Mouse (Mus musculus) stomach, postnatal 0 days (tissue): ENCODE results near the gene Tmem213. TPM values are rescaled to one million over a fixed set of nuclear protein-coding genes. Genes with fewer than 3 reads are reported as not detected.

Experiments used
- ATAC-seq: fragments of 200-750 bp; cut with Nextera tagmentation; 2 replicates; pipeline ENCODE4 v1.8.0; 2017; ENCODE audit not compliant: low FRiP score, low TSS enrichment
- DNase-seq: peaks from one replicate; pipeline ENCODE4 v3.0.0-alpha.2; 2016; ENCODE audit warnings: low spot score
- H3K27ac ChIP-seq: fragments of 300-500 bp; sonication (generic); replicated peaks from 2 replicates; pipeline ENCODE4 v1.5.1; 2014; ENCODE audit warnings: mild to moderate bottlenecking, control low read depth
- H3K27me3 ChIP-seq: fragments of 300-500 bp; sonication (generic); 2 replicates; pipeline ENCODE4 v1.6.1; 2014; ENCODE audit warnings: low read length; ENCODE audit not compliant: control insufficient read depth, insufficient read depth
- H3K36me3 ChIP-seq: fragments of 300-500 bp; sonication (generic); 2 replicates; pipeline ENCODE4 v1.6.1; 2014; ENCODE audit warnings: low read length, mixed read lengths; ENCODE audit not compliant: control insufficient read depth, insufficient read depth
- H3K4me1 ChIP-seq: fragments of 300-500 bp; sonication (generic); replicated peaks from 2 replicates; pipeline ENCODE4 v1.6.1; 2014; ENCODE audit warnings: antibody characterized with exemption; ENCODE audit not compliant: control insufficient read depth, insufficient read depth
- H3K4me2 ChIP-seq: fragments of 300-500 bp; sonication (generic); replicated peaks from 2 replicates; pipeline ENCODE4 v1.6.1; 2014; ENCODE audit warnings: low read depth, mild to moderate bottlenecking, control low read depth, moderate library complexity
- H3K4me3 ChIP-seq: fragments of 300-500 bp; sonication (generic); 2 replicates; pipeline ENCODE4 v1.5.1; 2014; ENCODE audit warnings: low read depth, low read length, control low read depth
- H3K9ac ChIP-seq: fragments of 300-500 bp; sonication (generic); 2 replicates; pipeline ENCODE4 v1.6.1; 2014; ENCODE audit warnings: mild to moderate bottlenecking, low read length, control low read depth, mixed read lengths
- H3K9me3 ChIP-seq: fragments of 300-500 bp; sonication (generic); 2 replicates; pipeline ENCODE4 v1.6.1; 2016; ENCODE audit warnings: low read length; ENCODE audit not compliant: control insufficient read depth
- CTCF ChIP-seq: IDR thresholded peaks from 2 replicates; pipeline ENCODE4 v1.5.1; 2016; ENCODE audit warnings: antibody characterized with exemption, low read depth, mild to moderate bottlenecking, moderate library complexity
- EP300 ChIP-seq: optimal IDR thresholded peaks from 2 replicates; pipeline ENCODE3; 2016; ENCODE audit warnings: antibody characterized with exemption
- WGBS: fragments of 180-500 bp; shearing (Covaris S2); extraction: QIAGEN DNeasy Blood & Tissue Kit; methylation state at CpG from one replicate; pipeline ENCODE4 v1.1.7; 2014; 5-methylcytosine and 5-hydroxymethylcytosine counted together
- polyA plus RNA-seq: library from polyadenylated mRNA; unstranded; fragments of >200 nt; fragmentation: Nextera tagmentation; extraction: Ambion mirVana; gene quantifications from 2 replicates; pipeline ENCODE4 v1.2.1, GENCODE M21; 2015

Tmem213 gene
- polyA plus RNA-seq, 1 experiment from 2014 or later = 3.0 TPM

DNA sequence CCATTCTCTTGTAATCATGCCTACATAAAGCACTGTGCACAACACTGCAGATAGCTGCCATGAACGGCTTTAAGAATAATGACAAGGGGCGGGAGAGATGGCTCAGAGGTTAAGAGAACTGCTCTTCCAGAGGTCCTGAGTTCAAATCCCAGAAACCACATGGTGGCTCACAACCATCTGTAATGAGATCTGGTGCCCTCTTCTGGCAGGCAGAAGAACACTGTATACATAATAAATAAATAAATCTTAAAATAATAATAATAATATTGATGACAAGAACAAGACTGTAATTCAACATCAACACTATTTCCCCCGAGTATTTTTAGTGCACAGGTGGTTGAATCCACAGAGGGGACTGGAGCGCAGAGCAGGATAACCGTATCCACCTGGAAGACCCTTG lies 47.1 kb downstream of the Tmem213 start:
- no peaks in the 10 kb centered on the region for H3K9me3 ChIP-seq
- H3K9ac ChIP-seq = no peak overlapping the region
- no peaks in the 10 kb centered on the region for H3K36me3 ChIP-seq
- H3K4me3 ChIP-seq = no peak overlapping the region
- H3K27ac ChIP-seq = no peak overlapping the region
- no peak overlapping the region for H3K4me2 ChIP-seq
- no peak for DNase-seq
- 92% methylated on average over 5 of the region's 5 CpGs for WGBS
- no peaks in the 10 kb centered on the region for H3K4me1 ChIP-seq
- no peaks in the 10 kb centered on the region for H3K27me3 ChIP-seq
- no peak for TF ChIP-seq EP300
- TF ChIP-seq CTCF = peak; percentile 53
- ATAC-seq = no peak

DNA sequence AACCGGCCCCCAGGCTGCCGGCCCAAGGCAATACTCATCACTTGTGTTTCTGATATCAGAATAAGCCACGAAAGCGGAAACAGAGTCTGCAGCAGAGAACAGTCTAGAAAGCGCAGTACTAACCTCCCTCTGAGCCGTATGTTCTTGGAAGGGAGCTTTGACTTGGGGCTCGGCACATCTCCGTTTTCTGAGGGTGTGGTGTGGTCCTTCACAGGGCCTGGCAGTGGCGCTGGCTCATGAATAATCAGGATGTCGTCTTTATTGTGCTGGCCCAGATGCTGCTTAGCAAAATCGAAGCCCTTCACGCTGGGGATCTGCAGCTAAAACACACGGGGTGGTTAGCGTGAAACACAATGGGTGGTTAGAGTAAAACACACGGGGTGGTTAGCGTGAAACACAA lies 48.9 kb downstream of the Tmem213 start:
- no peaks in the 10 kb centered on the region for H3K27me3 ChIP-seq
- no peak overlapping the region for H3K4me2 ChIP-seq
- no peaks in the 10 kb centered on the region for H3K9me3 ChIP-seq
- no peaks in the 10 kb centered on the region for H3K36me3 ChIP-seq
- no peak overlapping the region for H3K4me3 ChIP-seq
- DNase-seq = no peak
- H3K27ac ChIP-seq = no peak overlapping the region
- no peak for TF ChIP-seq EP300
- 86% methylated on average over 16 of the region's 16 CpGs for WGBS
- no peaks in the 10 kb centered on the region for H3K4me1 ChIP-seq
- ATAC-seq = no peak
- no peak overlapping the region for H3K9ac ChIP-seq

DNA sequence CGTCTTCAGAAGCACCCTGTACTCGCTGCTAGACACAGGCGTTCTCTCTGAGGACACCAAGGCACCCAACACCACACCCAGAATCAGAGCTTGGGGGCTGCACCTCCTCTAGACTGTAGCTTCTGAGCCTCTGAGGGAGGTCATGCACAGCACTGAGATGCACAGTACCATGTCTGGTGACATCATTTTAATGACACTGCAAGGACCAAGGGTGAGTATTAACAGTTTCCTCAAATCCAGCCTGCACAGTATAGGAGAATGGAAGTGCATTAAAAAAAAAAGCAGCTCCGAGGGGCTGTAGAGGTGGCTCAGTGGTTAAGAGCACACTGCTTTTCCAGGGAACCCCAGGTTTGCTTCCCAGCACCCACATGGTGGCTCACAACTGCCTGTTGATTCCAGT lies 50.5 kb downstream of the Tmem213 start:
- H3K4me3 ChIP-seq = no peak overlapping the region
- no peak overlapping the region for H3K27ac ChIP-seq
- ATAC-seq (no peak), DNase-seq (no peak)
- no peak overlapping the region for H3K4me2 ChIP-seq
- H3K36me3 ChIP-seq = no peaks in the 10 kb centered on the region
- H3K27me3 ChIP-seq = no peaks in the 10 kb centered on the region
- no peaks in the 10 kb centered on the region for H3K4me1 ChIP-seq
- no peak overlapping the region for H3K9ac ChIP-seq
- TF ChIP-seq EP300 = no peak
- no peak for TF ChIP-seq CTCF
- no peaks in the 10 kb centered on the region for H3K9me3 ChIP-seq
- 83% methylated on average over 4 of the region's 4 CpGs for WGBS

DNA sequence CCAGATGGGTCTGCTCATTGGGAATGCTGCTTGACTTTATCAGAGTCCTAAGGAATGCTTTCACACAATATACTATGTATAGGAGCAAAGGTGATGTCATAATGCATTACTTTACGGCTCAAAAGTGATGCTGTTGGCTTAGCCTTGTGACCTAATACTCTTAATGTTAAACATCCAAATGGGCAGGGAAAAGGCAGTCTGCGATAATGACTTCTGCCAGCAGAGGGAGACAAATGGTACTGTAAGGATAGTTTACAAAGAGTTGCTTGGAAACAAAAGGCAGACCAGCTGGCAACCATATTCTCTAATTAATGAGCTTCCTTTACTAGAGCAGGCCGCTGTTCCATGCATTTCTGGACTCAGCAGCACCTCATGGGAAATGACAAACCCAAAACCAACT lies 51.0 kb downstream of the Tmem213 start:
- Histone ChIP-seq H3K27ac (no peak overlapping the region), H3K4me3 (no peak overlapping the region), H3K9me3 (no peaks in the 10 kb centered on the region), H3K9ac (no peak overlapping the region), H3K4me2 (no peak overlapping the region), H3K36me3 (no peaks in the 10 kb centered on the region), H3K4me1 (no peaks in the 10 kb centered on the region), H3K27me3 (no peaks in the 10 kb centered on the region)
- DNase-seq = peak; percentile 88
- TF ChIP-seq EP300 (no peak), CTCF (peak; percentile 94)
- 4% methylated on average over 3 of the region's 3 CpGs for WGBS
- ATAC-seq = peak; percentile 62; the same call in 1 of the 2 replicates

DNA sequence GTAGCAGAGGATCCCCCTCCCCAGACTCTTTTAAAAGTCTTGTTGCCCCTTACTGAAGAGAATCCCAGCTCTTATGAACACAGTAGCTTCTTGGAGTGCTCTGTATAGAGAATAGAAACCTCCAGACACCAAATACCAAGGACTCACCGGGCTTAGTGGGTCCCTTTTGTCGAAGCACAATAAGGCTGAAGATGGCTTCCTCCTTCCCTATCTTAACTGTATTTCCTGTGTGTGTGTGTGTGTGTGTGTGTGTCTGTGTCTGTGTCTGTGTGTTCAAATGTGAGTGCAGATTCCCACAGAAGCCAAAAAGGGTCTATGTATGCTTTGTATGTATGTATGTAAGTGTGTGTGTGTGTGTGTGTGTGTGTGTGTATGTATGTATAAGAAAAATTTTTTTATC lies 51.5 kb downstream of the Tmem213 start:
- Histone ChIP-seq H3K9me3 (no peaks in the 10 kb centered on the region), H3K4me3 (no peak overlapping the region), H3K36me3 (no peaks in the 10 kb centered on the region), H3K27ac (no peak overlapping the region), H3K27me3 (no peaks in the 10 kb centered on the region), H3K4me2 (no peak overlapping the region), H3K4me1 (no peaks in the 10 kb centered on the region), H3K9ac (no peak overlapping the region)
- 74% methylated on average over 2 of the region's 2 CpGs for WGBS
- TF ChIP-seq CTCF (no peak), EP300 (no peak)
- DNase-seq (no peak), ATAC-seq (no peak)

DNA sequence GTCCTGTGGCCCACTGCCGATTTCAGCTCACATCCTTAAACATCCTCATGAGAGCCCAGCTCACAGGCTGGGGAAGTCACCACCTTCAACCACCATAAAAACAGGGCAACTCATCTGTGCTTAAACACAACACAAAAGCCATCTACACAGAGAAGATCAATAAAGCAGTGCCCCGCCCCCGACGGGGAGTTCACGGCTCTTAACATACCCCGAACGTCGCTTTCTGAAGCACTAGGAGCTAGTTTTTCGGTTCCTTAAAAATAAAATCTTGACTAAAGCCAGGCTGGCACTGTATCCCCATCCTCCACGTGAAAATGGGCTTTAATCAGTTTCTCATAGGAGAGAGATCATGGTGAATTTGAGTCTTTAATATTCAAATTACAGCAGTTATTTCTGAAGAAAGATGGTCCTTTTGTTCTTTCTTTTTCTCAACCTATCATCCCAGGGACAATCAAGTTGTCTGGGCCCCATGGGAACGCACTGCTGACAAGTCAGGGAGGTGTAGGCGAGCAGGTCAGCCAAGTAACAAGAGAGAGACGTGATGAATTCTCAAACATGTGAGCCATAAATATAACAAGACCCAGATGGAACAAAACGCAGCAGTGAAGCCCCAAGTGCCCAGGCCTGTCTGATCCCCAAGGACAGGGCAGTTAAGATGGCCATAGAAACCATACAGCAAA lies 53.9 kb downstream of the Tmem213 start:
- no peak overlapping the region for H3K4me3 ChIP-seq
- TF ChIP-seq EP300 (no peak), CTCF (no peak)
- H3K27ac ChIP-seq = no peak overlapping the region
- ATAC-seq (no peak), DNase-seq (no peak)
- 63% methylated on average over 14 of the region's 14 CpGs for WGBS
- H3K36me3 ChIP-seq = no peaks in the 10 kb centered on the region
- no peaks in the 10 kb centered on the region for H3K4me1 ChIP-seq
- no peak overlapping the region for H3K4me2 ChIP-seq
- no peaks in the 10 kb centered on the region for H3K27me3 ChIP-seq
- H3K9me3 ChIP-seq = no peaks in the 10 kb centered on the region
- H3K9ac ChIP-seq = no peak overlapping the region
